Mouse (Mus musculus): Measurements from ENCODE around the gene Sqstm1.
"Not testable (repeated sequence)": the region's sequence is repeated elsewhere in the genome, so short reads cannot be mapped to it uniquely, and the experiment has no call there.

Sqstm1 gene

DNA sequence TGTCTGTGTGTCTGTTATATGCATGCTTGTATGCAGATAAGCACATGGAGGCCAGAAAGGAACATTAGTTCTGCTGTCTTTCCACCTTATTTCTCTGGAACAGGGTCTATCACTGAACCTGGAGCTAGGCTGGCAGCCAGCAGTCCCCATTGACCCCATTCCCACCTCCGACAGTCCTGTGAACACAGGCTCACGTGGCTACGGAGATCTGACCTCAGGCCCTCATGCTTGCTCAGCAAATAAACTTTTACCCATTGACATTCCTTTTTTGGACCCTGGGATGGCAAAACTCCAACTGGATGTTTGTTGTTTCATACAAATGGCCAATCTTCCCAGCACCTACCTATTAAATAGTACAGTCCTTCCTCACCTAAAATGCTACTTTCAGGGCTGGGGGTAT lies 34.3 kb downstream of the Sqstm1 start:
- no peak for DNase-seq (ENCODE audit: low spot score)

DNA sequence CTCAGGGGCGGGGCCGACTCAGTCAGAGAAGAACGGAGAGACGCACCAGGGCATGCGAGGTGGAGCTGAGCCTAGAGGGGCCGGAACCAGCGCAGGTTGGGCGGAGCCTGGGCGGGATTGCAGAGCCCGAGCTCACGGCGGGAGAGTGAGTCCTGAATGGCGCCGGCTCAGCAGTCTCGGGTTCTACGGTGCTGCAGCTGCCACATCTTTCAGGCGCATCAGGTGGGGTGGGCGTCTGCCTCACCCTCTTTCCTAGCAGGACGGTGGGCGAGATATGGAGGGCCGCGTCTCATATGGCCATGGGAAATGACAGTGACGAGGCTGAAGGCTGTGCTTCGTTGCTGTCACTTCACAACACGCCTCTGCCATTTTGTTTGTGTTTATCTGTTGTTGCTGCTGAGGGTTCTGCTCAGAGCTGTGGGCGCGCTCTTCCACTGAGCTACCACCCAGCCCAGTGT lies 35.9 kb downstream of the Sqstm1 start:
- peak; percentile 97 for DNase-seq (ENCODE audit: low spot score)

DNA sequence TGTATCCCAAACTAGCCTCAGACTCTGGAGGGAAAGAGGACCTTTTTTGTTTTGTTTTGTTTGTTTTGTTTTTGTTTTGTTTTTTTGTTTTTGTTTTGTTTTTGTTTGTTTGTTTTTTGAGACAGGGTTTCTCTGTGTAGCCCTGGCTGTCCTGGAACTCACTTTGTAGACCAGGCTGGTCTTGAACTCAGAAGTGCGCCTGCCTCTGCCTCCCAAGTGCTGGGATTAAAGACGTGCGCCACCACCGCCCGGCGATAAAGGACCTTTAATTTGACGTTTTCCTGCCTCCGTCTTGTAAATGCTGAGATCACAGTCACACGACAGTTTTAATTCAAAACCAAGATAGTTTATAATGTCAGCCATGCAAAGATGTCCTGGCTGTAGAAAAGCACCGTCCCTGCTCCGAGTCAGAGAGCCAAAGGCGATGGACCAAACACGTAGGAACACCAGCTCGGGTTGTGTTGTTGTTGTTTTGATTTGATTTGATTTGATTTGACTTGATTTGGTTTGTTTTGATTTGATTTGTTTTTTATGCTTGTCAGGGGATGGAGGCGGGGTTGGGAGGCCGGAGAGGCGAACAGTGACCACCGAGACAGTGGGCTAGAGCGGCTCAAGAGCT lies 36.4 kb downstream of the Sqstm1 start, which contains the start of gene Mrnip:
Gene Mrnip (plus strand): TSS at position 334 of the 619 bp plus-strand sequence.
- DNase-seq (ENCODE audit: low spot score), result not testable (repeated sequence)

DNA sequence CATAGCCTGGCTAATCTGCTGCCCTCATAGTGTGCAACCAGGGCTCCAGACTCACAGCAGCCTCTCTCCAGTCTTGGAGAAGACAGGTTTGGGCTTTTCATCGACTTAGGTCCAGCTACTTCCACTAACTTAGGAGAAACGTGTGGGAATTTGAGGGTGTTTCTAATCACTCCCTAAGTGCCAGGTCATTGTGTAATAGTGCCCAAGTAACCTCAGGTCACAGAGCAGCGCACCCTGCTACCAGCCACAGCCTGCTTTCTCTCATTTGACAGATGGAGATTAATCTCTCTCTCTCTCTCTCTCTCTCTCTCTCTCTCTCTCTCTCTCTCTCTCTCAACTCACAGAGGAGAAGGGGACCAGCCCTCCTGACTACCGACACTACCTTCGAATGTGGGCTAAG lies 42.3 kb downstream of the Sqstm1 start:
- no peak for DNase-seq (ENCODE audit: low spot score)

DNA sequence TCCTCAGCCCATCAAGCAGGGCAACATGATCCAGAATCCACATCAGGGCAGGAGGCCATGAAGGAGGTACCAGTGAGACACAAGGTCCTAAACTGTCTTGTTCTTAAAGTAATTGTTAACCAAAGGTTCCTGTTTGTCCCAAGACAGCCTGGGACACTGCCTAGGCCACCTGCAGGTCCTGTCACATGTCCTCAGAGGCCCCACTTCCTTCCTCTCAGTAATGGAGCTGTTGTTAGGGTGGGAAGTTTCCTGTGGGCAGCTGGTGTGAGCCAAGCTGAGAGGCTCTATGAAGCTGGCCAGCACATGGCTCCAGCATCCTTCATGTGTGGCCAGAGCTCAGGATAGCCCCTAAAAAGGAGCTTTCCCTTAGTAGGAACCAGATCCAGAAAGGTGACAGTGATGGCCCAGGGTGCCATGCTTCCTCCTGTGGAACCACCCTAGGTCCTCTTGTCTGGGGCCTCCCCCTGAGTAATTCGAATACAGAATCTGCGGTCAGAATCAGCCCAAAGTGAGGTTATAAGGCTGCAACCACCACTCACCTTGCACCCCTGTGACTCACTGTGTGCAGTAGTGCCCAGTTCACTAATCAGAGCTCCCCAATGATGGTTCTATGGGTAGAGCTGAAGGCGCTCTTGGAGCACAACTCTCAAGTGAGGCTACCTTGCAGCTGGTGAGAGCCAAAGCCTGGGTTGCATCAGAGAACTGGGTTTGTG lies 48.1 kb downstream of the Sqstm1 start:
- DNase-seq (ENCODE audit: low spot score), result no peak

DNA sequence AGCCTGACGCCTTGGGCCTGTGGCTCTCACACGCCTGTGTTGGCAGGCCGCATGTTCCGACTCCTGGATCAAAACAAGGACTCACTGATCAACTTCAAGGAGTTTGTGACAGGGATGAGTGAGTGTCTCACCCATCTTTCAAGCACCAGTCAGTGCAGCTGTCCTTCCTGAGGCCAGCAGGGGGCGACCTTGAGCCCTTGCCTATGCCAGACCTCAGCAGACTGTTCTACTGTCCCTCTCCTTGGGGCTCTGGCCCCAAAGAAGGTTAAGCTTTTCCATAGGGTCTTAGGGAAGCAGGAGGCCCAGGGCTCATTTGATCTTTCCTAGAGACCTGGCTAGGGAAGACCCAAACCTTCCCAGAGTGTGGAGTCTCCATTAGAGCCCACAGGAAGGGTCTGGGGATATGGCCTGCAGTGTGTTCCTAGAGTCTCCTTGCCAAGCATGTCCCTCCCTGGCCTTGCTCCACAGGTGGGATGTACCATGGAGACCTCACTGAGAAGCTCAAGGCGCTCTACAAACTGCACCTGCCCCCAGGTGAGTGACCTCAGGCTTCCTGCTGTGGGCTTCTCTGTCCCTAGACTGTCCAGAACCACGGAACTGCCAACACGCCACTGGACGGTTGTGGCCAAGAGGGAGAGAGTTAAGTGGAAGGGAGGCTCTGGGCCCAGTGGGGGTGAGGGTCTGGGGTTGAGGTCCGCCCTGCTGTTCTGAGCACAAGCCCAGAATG lies 48.9 kb downstream of the Sqstm1 start:
- peak; percentile 59 for DNase-seq (ENCODE audit: low spot score)

DNA sequence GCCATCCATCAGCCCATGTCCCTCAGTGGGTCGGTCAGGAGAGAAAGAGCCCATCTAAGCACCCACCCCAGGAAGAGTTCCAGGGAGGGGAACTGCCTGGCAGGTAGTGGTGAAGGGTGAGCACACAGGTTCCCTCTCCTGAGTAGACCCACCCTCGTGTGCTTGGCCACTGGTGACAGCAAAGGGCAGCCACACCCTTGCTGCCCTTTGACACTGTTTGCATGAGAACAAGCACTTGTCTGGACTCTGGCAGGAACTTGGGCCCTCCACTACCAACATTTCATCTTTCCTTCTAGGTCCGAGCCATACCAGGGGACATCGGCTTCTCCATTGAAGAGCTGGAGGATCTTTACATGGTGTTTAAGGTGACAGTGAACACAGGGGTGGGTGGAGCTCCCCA lies 51.3 kb downstream of the Sqstm1 start:
- no peak for DNase-seq (ENCODE audit: low spot score)

DNA sequence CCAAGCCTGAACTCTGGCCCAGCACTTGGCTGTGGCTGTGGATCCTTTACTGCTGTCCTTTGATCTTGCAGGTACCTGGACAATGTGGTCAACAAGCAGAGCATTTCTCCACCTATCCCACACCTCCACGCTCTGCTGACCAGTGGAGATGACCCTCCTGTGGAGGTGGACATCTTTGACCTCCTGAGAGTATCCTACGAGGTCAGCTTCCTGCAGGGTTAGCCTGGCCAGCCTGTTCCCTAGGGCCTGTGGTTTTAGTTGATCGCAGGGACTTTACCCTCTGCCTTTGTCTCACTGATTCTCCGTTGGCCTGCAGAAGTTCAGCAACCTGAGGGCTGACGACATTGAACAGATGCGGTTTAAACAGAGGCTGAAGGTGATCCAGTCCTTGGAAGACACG lies 52.3 kb downstream of the Sqstm1 start:
- no peak for DNase-seq (ENCODE audit: low spot score)

DNA sequence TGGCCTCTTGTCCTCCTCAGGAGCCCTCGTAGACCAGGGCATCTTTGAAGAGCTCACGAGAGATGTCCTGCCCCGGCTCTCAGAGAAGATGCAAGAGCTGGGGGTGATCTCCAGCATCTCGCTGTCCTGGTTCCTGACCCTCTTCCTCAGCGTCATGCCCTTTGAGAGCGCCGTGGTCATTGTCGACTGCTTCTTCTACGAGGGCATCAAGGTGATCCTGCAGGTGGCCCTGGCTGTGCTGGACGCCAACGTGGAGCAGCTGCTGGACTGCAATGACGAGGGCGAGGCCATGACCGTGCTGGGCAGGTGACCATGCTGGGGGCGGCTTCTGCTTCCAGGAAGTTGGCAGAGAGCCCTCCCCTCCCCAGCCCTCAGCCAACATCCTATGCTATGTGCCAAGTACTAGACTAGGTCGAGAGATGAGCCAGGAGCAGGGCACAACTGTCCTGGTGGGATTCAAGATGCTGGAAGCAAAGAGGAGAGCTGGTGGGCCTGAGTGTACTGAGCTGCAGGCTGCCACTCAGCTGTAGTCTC lies 53.8 kb downstream of the Sqstm1 start:
- DNase-seq (ENCODE audit: low spot score), result no peak

DNA sequence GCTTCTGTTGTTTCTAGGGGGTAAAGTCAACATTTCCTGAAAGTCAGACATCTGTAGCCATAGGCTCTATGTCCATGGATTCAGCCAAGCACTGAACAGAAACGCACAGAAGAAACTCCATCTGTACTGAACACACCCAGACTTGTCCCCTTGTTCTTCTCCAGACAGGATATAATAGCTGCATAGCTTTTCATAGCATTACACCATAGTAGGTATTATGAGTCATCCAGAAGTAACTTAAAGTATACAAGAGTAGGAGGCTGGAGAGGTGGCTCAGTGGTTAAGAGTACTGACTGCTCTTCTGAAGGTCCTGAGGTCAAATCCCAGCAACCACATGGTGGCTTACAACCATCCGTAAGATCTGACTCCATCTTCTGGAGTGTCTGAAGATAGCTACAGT lies 54.8 kb downstream of the Sqstm1 start:
- no peak for DNase-seq (ENCODE audit: low spot score)

DNA sequence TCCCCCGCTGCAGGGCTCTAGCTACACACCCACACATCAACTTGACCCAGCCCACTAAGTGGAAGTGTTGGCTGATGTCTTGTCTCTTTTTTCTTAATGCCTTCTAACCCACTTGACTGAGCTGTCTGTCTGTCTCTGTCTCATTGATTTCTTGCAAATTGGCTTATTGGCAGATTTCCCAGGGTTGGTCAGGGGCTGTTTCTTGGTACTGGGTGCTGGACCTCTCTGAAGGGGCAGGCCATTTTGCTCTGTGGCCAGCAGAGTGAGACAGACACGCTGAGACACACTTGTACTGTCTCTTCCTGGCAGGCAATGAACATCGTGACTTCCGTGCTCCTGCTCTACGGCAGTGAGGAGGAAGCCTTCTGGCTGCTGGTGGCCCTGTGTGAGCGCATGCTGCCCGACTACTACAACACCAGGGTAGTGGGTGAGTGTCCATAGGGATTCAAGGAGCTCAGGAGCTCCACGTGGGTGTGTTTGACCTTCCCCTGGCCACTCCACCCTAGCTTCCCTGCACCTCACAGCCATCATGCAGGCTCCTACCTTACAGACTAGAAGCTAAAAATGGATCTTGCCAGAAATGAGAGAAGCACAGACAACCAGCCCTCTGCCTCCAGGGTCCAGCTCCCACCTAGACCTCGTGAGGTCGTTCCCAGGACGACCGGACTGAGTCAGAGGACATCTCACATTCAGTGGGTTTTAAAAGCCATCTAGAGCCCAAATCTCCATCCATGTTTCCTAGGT lies 55.7 kb downstream of the Sqstm1 start:
- peak; percentile 32 for DNase-seq (ENCODE audit: low spot score)

DNA sequence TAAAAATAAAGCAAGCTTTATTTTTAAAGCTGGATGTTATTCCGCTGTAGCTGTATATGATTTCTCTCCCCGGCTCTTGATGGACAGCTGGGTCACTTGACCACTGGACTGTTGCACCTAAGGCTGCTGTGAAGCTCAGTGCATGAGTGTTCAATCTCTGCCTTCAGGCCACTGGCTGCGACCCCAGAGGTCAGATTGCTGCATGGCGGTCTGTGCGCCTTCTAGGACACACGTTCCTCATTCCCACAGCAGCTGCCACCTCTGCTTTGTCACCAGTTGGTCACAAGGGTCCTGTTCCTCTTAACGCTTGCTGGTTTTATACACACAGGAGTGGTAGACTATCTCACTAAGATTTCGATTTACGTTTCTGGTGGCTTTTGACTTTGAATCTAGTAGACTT lies 56.5 kb downstream of the Sqstm1 start:
- no peak for DNase-seq (ENCODE audit: low spot score)

DNA sequence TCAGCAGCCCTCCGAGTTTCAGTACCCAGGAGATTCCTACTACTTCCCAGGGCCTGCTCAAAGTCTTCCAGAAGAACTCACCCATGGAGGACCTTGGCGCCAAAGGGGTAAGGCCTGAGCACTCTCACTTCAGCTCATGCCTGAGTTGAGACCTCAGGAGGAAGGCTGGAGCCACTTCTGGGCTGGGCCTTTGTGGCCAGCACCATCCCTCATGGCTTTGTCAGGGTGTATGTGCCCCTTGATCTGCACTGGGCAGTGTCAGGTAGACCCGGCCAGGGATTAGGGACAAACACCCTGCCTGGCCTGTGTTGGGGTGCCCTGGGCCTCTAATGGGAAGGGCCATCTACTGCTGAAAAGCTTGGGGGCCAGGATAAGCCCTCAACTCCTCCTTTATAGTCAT lies 59.3 kb downstream of the Sqstm1 start:
- no peak for DNase-seq (ENCODE audit: low spot score)

DNA sequence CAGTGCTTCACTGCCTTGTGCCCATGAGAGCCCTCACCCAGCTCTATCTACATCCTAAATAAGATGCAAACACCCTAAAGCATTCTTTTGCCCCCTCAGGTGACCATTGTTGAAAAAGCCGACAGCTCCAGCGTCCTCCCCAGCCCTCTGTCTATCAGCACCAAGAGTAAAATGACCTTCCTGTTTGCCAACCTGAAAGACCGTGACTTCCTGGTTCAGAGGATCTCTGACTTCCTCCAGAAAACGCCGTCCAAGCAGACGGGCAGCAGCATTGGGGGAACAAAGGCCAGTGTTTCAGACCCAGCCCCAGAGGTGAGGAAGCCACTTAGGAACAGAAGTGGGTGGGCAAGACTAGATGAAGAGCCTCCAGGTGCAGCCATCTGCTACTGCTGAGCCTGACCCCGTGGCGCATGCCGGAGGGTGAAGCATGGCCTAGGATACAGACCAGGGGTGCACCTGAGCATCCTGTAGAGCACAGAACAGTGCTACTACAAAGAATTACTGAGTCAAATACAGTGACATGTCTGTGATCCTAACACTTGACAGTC lies 61.0 kb downstream of the Sqstm1 start:
- DNase-seq (ENCODE audit: low spot score), result no peak
